Mouse (Mus musculus): Measurements from ENCODE around the gene Gpr179.

Gpr179 gene

GRCm38 (mm10) chr11:97299939-97300338 lies 51.9 kb downstream of the Gpr179 start:
- in situ Hi-C loops (cut with MboI; ENCODE audit: unreplicated experiment in 2 of 2) = no loop called here

GRCm38 (mm10) chr11:97296542-97296941 lies 55.3 kb downstream of the Gpr179 start:
- in situ Hi-C loops (cut with MboI; ENCODE audit: unreplicated experiment in 2 of 2) = no loop called here

GRCm38 (mm10) chr11:97292731-97293130 lies 59.1 kb downstream of the Gpr179 start:
- in situ Hi-C loops (cut with MboI; ENCODE audit: unreplicated experiment in 2 of 2) = no loop called here

- in situ Hi-C loops (cut with MboI; ENCODE audit: unreplicated experiment in 2 of 2) = no loop called here
These were observed 62.3 kb downstream of the Gpr179 start for GRCm38 (mm10) chr11:97289276-97290230.

GRCm38 (mm10) chr11:97287643-97288042 lies 64.2 kb downstream of the Gpr179 start:
- in situ Hi-C loops (cut with MboI; ENCODE audit: unreplicated experiment in 2 of 2) = no loop called here

- in situ Hi-C loops (cut with MboI; ENCODE audit: unreplicated experiment in 2 of 2) = no loop called here
These were observed 64.9 kb downstream of the Gpr179 start for GRCm38 (mm10) chr11:97286973-97287372.

- in situ Hi-C loops (cut with MboI; ENCODE audit: unreplicated experiment in 2 of 2) = no loop called here
These were observed 65.8 kb downstream of the Gpr179 start for GRCm38 (mm10) chr11:97285852-97286775.

GRCm38 (mm10) chr11:97284854-97285253 lies 67.0 kb downstream of the Gpr179 start:
- in situ Hi-C loops (cut with MboI; ENCODE audit: unreplicated experiment in 2 of 2) = loop anchor here in 1 of 2 experiments (5.0 kb wide), 1 partner anchor 32 kb away; the partner anchor contains the start of gene Mrpl45

- in situ Hi-C loops (cut with MboI; ENCODE audit: unreplicated experiment in 2 of 2) = loop anchor here in 1 of 2 experiments (5.0 kb wide), 1 partner anchor 35 kb away; the partner anchor contains the start of gene Mrpl45
These were observed 69.7 kb downstream of the Gpr179 start for GRCm38 (mm10) chr11:97282179-97282578.
